Mouse (Mus musculus) Patski (cell line): ENCODE results near the gene Traf6. TPM values are rescaled to one million over a fixed set of nuclear protein-coding genes. Genes with fewer than 3 reads are reported as not detected.

Source experiments
- ATAC-seq: fragments of 100-300 bp; one replicate; pipeline ENCODE4 v1.8.0; 2021
- CTCF ChIA-PET: fragments of 350-600 bp; sonication (Branson Sonifier 250); formaldehyde crosslinking; loops from one replicate; lab custom pipeline; 2022; ENCODE audit warnings: inconsistent platforms; lab: Charles Lee
- POLR2A ChIA-PET: fragments of 350-600 bp; sonication (Branson Sonifier 250); formaldehyde crosslinking; loops from one replicate; lab custom pipeline; 2022; ENCODE audit warnings: antibody characterized with exemption, inconsistent platforms; lab: Charles Lee
- DNase-seq: peaks from one replicate; pipeline ENCODE4 v3.0.0-alpha.2; 2011; ENCODE audit warnings: low read depth, low spot score
- H3K27me3 ChIP-seq: fragments of 371-371 bp; one replicate; pipeline ENCODE4 v1.5.1; 2021
- CTCF ChIP-seq: fragments of 100-300 bp; IDR thresholded peaks from one replicate; pipeline ENCODE4 v1.5.1; 2021
- in situ Hi-C: fragments of 300-500 bp; cut with MboI; formaldehyde crosslinking; loops from 3 replicates; pipeline ENCODE4 v1.11.1; 2018; ENCODE audit warnings: low pct_unique_long_range_greater_than_20kb, mixed read lengths
- polyA plus RNA-seq: library from polyadenylated mRNA; unstranded; gene quantifications from one replicate; pipeline ENCODE4 v1.2.3, GENCODE M21; 2021

The Traf6 gene
- polyA plus RNA-seq, 1 experiment from 2014 or later, result 13.8 TPM

DNA sequence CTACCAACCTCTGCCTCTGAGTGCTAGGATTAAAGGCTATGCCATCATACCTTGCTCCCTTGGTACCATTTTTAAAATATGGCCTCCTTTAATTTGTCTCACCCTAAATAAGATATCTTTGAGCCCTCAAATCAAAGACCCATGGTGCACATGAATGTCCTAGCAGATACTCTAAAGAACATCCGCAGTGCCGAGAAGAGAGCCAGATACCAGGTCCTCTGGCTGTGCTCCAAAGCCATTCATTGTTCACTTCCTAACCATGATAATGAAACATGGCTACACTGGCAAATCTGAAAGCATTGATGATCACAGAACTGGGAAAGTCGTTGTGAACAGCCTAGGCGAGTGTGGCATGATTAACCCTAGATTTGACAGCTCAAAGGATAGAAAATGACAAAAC lies 14.8 kb downstream of the Traf6 start:
- DNase-seq (no peak), ATAC-seq (no peak)
- in situ Hi-C loops, result no loop called here
- ChIA-PET CTCF (interaction anchor here (0.6 to 0.8 kb wide), 2 partner anchors 13 to 30 kb away, joined by 3 to 4 read pairs; no protein-coding TSS in a partner anchor), POLR2A (no interaction called here)
- H3K27me3 ChIP-seq, result no peaks in the 10 kb centered on the region
- no peak for TF ChIP-seq CTCF

DNA sequence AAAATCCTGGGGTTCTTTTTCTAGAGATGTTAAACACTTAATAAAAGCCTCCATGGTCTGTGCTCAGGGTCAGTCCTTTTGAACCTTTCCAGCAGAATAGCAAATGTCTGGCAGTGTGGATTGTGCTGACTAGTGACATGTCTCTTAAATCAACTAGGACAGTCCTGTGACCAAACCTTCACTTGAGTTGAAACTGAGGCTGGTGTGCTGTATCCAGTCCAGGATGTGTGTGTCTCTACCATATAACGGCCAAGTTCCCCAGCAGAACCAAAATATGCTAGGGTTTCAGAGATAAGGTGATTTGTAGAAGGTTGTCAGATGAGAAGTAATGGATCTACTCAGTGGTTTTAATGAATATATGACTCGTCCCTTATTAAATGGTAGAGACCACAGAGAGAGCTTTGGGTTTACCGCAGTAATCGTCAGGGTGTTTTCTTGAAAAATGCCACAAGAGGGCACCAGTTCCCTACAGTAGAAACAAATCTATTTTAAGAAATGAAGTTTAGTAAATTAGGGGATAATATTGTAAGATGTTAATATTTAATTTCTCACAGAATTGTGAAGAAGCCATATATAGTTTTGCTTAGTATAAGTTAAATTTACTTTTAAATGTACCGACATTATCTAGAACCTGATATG lies 15.5 kb downstream of the Traf6 start:
- peak; percentile 60 for TF ChIP-seq CTCF
- H3K27me3 ChIP-seq, result no peaks in the 10 kb centered on the region
- POLR2A ChIA-PET, result no interaction called here
- no peak for DNase-seq
- in situ Hi-C loops, result no loop called here
- CTCF ChIA-PET, result interaction anchor here (1.2 kb wide), 1 partner anchor 24 kb away, joined by 3 read pairs; no protein-coding TSS in a partner anchor
- ATAC-seq, result no peak

DNA sequence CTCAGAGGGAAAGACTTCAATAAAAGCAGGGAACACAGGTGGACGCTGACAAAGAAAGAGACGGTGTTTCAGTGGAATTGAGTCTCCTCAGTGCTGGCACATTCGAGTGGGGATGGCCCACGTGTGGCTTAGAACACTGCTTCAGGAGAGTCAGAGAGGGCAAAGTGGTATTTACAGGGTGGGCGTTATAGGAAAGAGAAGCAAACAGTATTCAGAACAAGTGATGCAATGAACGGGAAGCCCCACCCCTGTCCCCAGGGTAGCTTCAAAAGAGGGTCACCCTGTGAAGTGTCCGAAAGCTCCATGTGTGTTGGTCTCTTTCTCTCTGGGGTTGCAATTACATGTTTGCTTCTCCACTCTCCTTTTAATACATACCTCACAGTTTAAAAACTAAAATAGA lies 17.4 kb downstream of the Traf6 start:
- CTCF ChIA-PET, result interaction anchor here (1.2 kb wide), 1 partner anchor 11 kb away, joined by 3 read pairs; no protein-coding TSS in a partner anchor

DNA sequence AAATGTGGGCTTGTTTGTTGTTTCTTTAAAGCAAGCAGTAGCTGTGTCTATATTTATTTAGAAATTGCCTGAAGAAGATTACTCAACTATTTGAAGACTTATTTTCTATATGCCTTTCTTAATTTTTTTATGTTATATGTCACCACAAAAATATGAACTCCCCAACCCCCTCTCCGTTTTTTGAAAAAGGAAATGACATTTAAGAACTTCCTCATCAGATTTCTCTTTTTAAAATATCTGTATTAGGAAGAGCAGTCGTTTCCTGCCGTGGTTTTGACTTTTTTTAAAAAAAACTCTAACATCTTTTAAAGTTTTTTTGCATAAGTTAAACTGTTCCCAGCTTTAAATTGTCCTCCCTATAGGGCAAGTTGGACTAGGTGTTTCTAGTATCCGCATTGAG lies 21.1 kb downstream of the Traf6 start:
- in situ Hi-C loops, result no loop called here
- no peak for TF ChIP-seq CTCF
- DNase-seq (no peak), ATAC-seq (no peak)
- H3K27me3 ChIP-seq, result no peaks in the 10 kb centered on the region
- CTCF ChIA-PET, result interaction anchor here (1.7 kb wide), 1 partner anchor 172 kb away, joined by 4 read pairs; no protein-coding TSS in a partner anchor
- POLR2A ChIA-PET, result no interaction called here

More for the DNA sequence above, 17.4 kb downstream of the Traf6 start:
- in situ Hi-C loops, result no loop called here
- ATAC-seq (no peak), DNase-seq (no peak)
- no peak for TF ChIP-seq CTCF
- POLR2A ChIA-PET, result no interaction called here
- H3K27me3 ChIP-seq, result no peaks in the 10 kb centered on the region

DNA sequence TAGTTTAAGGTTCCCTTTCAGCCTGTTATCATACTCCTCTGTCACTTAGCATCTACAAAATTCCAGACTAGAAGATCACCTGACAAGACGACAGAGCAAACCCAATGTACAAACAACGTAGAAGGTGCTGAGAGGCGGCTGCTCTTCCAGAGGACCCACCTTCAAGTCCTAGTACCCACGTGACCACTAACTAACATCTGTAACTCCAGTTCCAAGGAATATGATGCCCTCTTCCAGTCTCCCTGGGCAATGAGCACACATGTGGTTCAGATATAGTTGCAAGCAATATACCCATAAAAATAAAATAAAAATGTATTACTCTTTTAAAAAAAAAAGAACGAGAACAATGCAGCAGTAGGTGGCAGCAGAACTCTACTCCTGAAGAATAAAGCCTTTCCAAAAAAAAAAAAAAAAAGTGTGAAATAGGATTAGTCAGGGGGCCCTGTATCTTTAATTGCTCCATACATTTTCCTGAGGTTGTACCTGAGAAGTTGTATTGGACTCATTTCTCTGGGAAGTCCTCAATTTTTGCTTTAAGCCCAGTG lies 27.8 kb downstream of the Traf6 start:
- CTCF ChIA-PET, result interaction anchor here (0.7 to 3.3 kb wide), 9 partner anchors 10 to 379 kb away, joined by 3 to 19 read pairs (median 3); no protein-coding TSS in a partner anchor
- POLR2A ChIA-PET, result interaction anchor here (0.6 kb wide), 1 partner anchor 232 kb away, joined by 3 read pairs; no protein-coding TSS in a partner anchor
- ATAC-seq (no peak), DNase-seq (no peak)
- no peaks in the 10 kb centered on the region for H3K27me3 ChIP-seq
- peak; percentile 52 for TF ChIP-seq CTCF
- in situ Hi-C loops, result loop anchor here (5.0 to 25.0 kb wide), 3 partner anchors 166 to 746 kb away; partner anchors contain the start of gene Fjx1

DNA sequence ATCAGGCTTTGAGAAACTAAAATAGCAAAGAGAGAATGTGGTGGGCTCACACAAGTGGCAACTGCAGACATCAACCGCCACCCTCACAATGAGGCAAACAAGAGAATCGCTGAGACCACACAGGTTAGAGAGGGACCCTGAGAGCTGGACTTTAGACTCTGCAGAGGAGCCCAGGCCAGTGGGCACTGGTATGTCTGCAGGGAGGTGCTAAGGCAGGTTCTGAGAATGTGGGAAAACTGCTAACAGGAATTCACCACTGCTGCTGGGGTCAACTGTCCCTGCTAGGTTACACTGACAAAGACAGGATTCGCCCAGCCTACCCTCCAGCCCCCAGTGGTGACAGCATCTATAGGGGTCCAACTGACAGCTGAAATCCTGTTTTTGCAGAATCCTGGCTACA lies 33.4 kb downstream of the Traf6 start:
- CTCF ChIA-PET, result no interaction called here
- POLR2A ChIA-PET, result interaction anchor here (0.6 kb wide), 1 partner anchor 983 kb away, joined by 5 read pairs; no protein-coding TSS in a partner anchor
- DNase-seq (no peak), ATAC-seq (no peak)
- TF ChIP-seq CTCF, result no peak
- no peaks in the 10 kb centered on the region for H3K27me3 ChIP-seq
- in situ Hi-C loops, result loop anchor here (25.0 kb wide), 1 partner anchor 376 kb away; no protein-coding TSS in a partner anchor

DNA sequence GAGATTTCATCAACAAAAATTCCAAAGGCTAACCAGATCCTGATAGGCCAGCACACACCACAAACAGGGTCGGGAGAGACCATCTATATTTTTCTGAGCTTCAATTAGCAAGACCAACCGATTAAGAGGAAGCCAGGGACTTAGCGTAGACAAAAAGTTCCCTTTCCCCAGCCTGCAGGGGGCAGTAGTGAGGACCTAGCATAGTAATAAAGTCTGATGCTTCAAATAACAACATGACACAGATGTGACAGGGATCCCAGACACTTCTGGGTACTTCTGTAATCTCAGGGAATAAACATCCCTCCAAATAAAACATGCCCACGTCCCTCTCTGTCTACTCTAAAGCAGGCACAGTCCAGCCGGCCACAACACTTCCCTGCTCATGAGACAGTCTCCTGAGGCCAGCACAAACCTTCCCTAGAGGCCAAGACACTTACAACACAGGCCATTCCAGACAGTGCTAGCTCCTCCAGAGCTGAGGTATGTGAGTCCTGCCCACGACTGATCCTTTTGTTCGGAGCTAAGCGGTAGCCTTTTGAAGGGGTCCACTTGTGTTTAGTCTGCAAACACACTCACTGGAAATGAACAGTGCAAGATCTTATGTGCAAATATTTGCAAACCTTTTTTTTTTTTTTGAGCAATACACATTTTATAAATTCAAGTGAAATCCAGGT lies 37.6 kb downstream of the Traf6 start:
- in situ Hi-C loops, result loop anchor here (5.0 to 25.0 kb wide), 2 partner anchors 82 to 372 kb away; no protein-coding TSS in a partner anchor
- no peak for TF ChIP-seq CTCF
- ChIA-PET CTCF (interaction anchor here (0.9 to 1.8 kb wide), 3 partner anchors 12 to 154 kb away, joined by 3 to 4 read pairs (median 3); no protein-coding TSS in a partner anchor), POLR2A (no interaction called here)
- ATAC-seq, result no peak
- no peak for DNase-seq
- no peaks in the 10 kb centered on the region for H3K27me3 ChIP-seq

DNA sequence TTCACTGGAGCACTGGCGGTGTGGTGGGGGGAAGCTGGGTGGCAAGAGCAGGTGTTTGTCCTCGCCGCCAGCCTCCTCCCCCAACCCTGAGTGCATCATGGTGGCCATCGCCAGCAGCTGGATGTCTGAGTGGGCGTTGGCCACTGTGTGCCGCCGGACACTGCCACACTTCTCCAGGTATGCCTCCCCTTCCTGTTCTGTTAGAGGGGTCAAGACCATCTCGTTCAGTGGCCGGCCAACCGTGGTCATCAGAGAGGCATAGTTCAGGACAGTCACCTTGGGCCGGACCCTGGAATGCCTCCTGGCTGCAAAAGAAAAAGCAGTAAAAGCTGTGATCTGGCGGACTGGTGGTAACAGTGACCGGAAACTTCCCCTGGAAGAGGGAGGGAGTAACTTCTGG lies 38.9 kb downstream of the Traf6 start:
- no peaks in the 10 kb centered on the region for H3K27me3 ChIP-seq
- ATAC-seq (no peak), DNase-seq (no peak)
- ChIA-PET POLR2A (no interaction called here), CTCF (interaction anchor here (0.6 to 0.8 kb wide), 2 partner anchors 23 to 134 kb away, joined by 3 read pairs; no protein-coding TSS in a partner anchor)
- TF ChIP-seq CTCF, result no peak
- in situ Hi-C loops, result loop anchor here (5.0 to 25.0 kb wide), 2 partner anchors 80 to 370 kb away; no protein-coding TSS in a partner anchor

DNA sequence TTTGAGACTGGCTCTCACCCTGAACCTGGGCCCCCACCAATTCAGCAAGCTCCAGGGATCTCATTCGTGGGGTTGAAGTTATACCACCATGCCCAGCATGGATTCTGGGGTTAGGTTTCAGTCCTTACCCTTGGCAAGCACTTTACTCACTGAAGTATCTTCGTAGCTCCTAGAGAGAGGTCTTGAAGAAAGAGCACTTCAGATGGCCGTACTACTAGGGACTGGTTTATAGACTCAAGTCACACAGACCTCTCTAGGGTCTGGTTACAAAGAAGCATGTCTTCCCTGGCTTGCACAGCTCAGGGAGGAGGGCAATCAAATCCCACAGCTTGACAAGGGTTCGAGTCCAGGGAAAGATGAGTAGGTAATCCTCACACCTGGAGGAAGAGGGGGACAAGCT lies 43.6 kb downstream of the Traf6 start:
- TF ChIP-seq CTCF, result no peak
- POLR2A ChIA-PET, result interaction anchor here (0.7 kb wide), 1 partner anchor 74 kb away, joined by 3 read pairs; no protein-coding TSS in a partner anchor
- no peaks in the 10 kb centered on the region for H3K27me3 ChIP-seq
- in situ Hi-C loops, result loop anchor here (25.0 kb wide), 1 partner anchor 365 kb away; no protein-coding TSS in a partner anchor
- no peak for DNase-seq
- CTCF ChIA-PET, result interaction anchor here (0.8 to 4.0 kb wide), 3 partner anchors 14 to 164 kb away, joined by 3 to 19 read pairs (median 3); partner anchors contain the start of gene Commd9
- ATAC-seq, result no peak
